Mouse (Mus musculus) spleen, adult 2 months (tissue): ENCODE results near the gene Cog4.

Experiments
- CTCF ChIP-seq: fragments of 200-500 bp; IDR thresholded peaks from 2 replicates; pipeline ENCODE4 v1.5.1; 2011; ENCODE audit warnings: mild to moderate bottlenecking, inconsistent platforms; ENCODE audit not compliant: insufficient read depth, insufficient read length, insufficient replicate concordance; ENCODE audit errors: extremely low read depth
- POLR2A ChIP-seq: fragments of 200-500 bp; IDR thresholded peaks from 2 replicates; pipeline ENCODE4 v1.6.1; 2011; ENCODE audit warnings: low read depth, low read length, inconsistent platforms

DNA sequence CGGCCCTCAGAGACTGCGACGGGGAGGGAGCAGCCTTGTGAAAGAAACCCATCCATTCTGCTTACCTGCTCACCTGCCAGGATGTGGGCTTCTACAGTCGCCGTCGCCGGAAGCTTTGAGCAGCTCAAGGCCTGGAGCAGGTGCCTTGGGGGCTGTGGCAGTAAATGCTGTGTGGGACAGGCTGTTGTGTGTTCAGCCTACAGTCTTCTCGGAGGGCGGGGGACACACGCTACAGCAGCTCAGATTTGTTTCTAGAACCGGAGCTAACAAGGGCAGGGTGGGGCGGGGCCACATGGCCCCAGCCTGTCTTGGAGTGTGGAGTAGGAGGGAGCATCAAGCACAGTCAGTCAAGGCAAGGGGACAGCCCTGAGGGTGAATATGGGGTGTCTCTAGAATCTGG, 40.7 kb upstream of the Cog4 start, which contains the start of gene Il34:
- TF ChIP-seq POLR2A: no peak
- TF ChIP-seq CTCF: no peak
